Mouse (Mus musculus) adrenal gland, adult (tissue): Measurements from ENCODE around the gene Fryl.

Source experiments
- DNase-seq, 2 experiments: peaks; one replicate each; pipeline ENCODE4 v3.0.0; 2022 to 2023; ENCODE audit warnings: low spot score in 1 of 2; ENCODE audit not compliant: inconsistent age in 2 of 2

Fryl gene

GRCm38 (mm10) chr5:72972934-72973333 lies 283.5 kb downstream of the Fryl start:
- DNase-seq, result no peak

GRCm38 (mm10) chr5:72972435-72972834 lies 284.0 kb downstream of the Fryl start:
- no peak for DNase-seq
